ENCODE assay signal across 9 mouse cellular contexts in genomic region chr2:19665841-19666240, GRCm38 (mm10). TPM values are rescaled to one million over a fixed set of nuclear protein-coding genes. Genes with fewer than 3 reads are reported as not detected.
DNase-seq lines count a peak whose midpoint lies in the region; ATAC-seq and TF ChIP-seq lines count a peak whose summit lies in the region.
"Had no signal": no experiment of that assay in that cellular context is flagged by ENCODE, and none has a peak within 500 bp of the region (broad histone marks: within the 10 kb centered on the region; RNA-seq: fewer than 3 reads in every experiment).

No protein-coding gene starts in this region.

- WGBS in forebrain, embryonic 16.5 days: 13% methylated on average over 3 of the region's 3 CpGs
- WGBS in kidney, embryonic 14.5 days: 37% methylated on average over 3 of the region's 3 CpGs

- H3K4me2 ChIP-seq in forebrain, embryonic 16.5 days (ENCODE audit: low read length): no peak overlapping the region
- no peak overlapping the region for H3K4me2 ChIP-seq in kidney, embryonic 14.5 days (replicated peaks; ENCODE audit: low read depth, low read length)
- H3K4me2 ChIP-seq in myocyte (ENCODE audit: low read depth): peak overlapping the region; percentile 70
- H3K4me2 ChIP-seq: embryonic facial prominence, embryonic 12.5 days had no signal

- peaks cover 11% of the 10 kb centered on the region for H3K4me1 ChIP-seq in forebrain, embryonic 16.5 days (replicated peaks; ENCODE audit: control insufficient read depth, insufficient read depth, low read length)
- H3K4me1 ChIP-seq in kidney, embryonic 14.5 days (ENCODE audit: control insufficient read depth, insufficient read depth, low read length): no peaks in the 10 kb centered on the region
- H3K4me1 ChIP-seq: embryonic facial prominence, embryonic 12.5 days had no signal

- no peak overlapping the region for H3K27ac ChIP-seq in forebrain, embryonic 16.5 days (ENCODE audit: low read length)
- no peak overlapping the region for H3K27ac ChIP-seq in kidney, embryonic 14.5 days (ENCODE audit: low read depth, low read length)
- H3K27ac ChIP-seq: embryonic facial prominence, embryonic 12.5 days had no signal

- no peak overlapping the region for H3ac ChIP-seq in myocyte (ENCODE audit: control insufficient read depth, insufficient read length)

- no peaks in the 10 kb centered on the region for H3K9me3 ChIP-seq in forebrain, embryonic 16.5 days (ENCODE audit: control insufficient read depth, low read length)
- H3K9me3 ChIP-seq in kidney, embryonic 14.5 days (ENCODE audit: control insufficient read depth, low read length): no peaks in the 10 kb centered on the region
- H3K9me3 ChIP-seq: embryonic facial prominence, embryonic 12.5 days had no signal

- peak; percentile 64 for ATAC-seq in forebrain, embryonic 16.5 days
- 0 out of 2 replicates have a peak, but pooled peaks have one; percentile 28 for ATAC-seq in kidney, embryonic 14.5 days (ENCODE audit: low FRiP score, low TSS enrichment)

- H3K79me2 ChIP-seq in myocyte (ENCODE audit: control insufficient read depth, insufficient read depth): no peaks in the 10 kb centered on the region

- DNase-seq in adrenal gland, postnatal 36 days: peak; percentile 11 to 12
- no peak for DNase-seq in adrenal gland, postnatal 25 days
- DNase-seq in layer of hippocampus, postnatal 14 days (ENCODE audit: low spot score in 2 of 2): no peak
- DNase-seq in layer of hippocampus, postnatal 36 days: no peak
- no peak for DNase-seq in frontal cortex, postnatal 25 days (ENCODE audit: low spot score in 2 of 2)

- TF ChIP-seq POLR2A in myocyte (IDR thresholded peaks at IDR 0.05; ENCODE audit: insufficient read length, low read depth): no peak

- H3K4me3 ChIP-seq in forebrain, embryonic 16.5 days (replicated peaks; ENCODE audit: low read length): no peak overlapping the region
- H3K4me3 ChIP-seq in kidney, embryonic 14.5 days (ENCODE audit: low read length): no peak overlapping the region
- no peak overlapping the region for H3K4me3 ChIP-seq in myocyte
- H3K4me3 ChIP-seq: embryonic facial prominence, embryonic 12.5 days had no signal

- H3K9ac ChIP-seq in forebrain, embryonic 16.5 days (replicated peaks; ENCODE audit: low read depth, low read length): no peak overlapping the region
- no peak overlapping the region for H3K9ac ChIP-seq in kidney, embryonic 14.5 days (ENCODE audit: low read depth, low read length)
- H3K9ac ChIP-seq: embryonic facial prominence, embryonic 12.5 days had no signal

- H3K36me3 ChIP-seq in forebrain, embryonic 16.5 days (ENCODE audit: control insufficient read depth, insufficient read depth): no peaks in the 10 kb centered on the region
- no peaks in the 10 kb centered on the region for H3K36me3 ChIP-seq in kidney, embryonic 14.5 days (ENCODE audit: control insufficient read depth, insufficient read depth, low read length)
- no peaks in the 10 kb centered on the region for H3K36me3 ChIP-seq in myocyte (ENCODE audit: control insufficient read depth, insufficient read depth)
- H3K36me3 ChIP-seq: embryonic facial prominence, embryonic 12.5 days had no signal

- no peaks in the 10 kb centered on the region for H3K27me3 ChIP-seq in forebrain, embryonic 16.5 days (replicated peaks; ENCODE audit: control insufficient read depth, insufficient read depth, low read length)
- no peaks in the 10 kb centered on the region for H3K27me3 ChIP-seq in kidney, embryonic 14.5 days (ENCODE audit: control insufficient read depth, insufficient read depth, low read length)
- H3K27me3 ChIP-seq in myocyte (ENCODE audit: control insufficient read depth, insufficient read depth, insufficient read length): no peaks in the 10 kb centered on the region
- H3K27me3 ChIP-seq: embryonic facial prominence, embryonic 12.5 days had no signal

TF ChIP-seq in myocyte, 11 proteins besides CTCF, POLR2A, EP300 and RAD21:
- TF ChIP-seq E2F4 (IDR thresholded peaks at IDR 0.05; ENCODE audit: insufficient read depth) (no peak), USF1 (IDR thresholded peaks at IDR 0.05; ENCODE audit: low read depth) (peak; percentile 17), MYOD1 (IDR thresholded peaks at IDR 0.05; ENCODE audit: control insufficient read depth in 1 of 3, insufficient read length in 2 of 3, low read depth in 2 of 3) (peak in 1 of 3 experiments; percentile 29), CEBPB (IDR thresholded peaks at IDR 0.05; ENCODE audit: insufficient read depth, poor library complexity, severe bottlenecking) (peak; percentile 32; the same call in 1 of the 2 replicates)
TF ChIP-seq in myocyte: peak in this region for 3.

RNA-seq across cellular contexts. Expression of gene Otud1, which starts 8.3 kb away (rescaled TPM):
- total RNA-seq in adrenal gland, postnatal 36 days (2021): 1 to 10 TPM; 6.6 to 8.2 TPM
- 6.2 and 8.0 TPM in 2 replicates for total RNA-seq in adrenal gland, postnatal 25 days (2021)
- polyA plus RNA-seq in forebrain, embryonic 16.5 days (2015; fragmentation: Nextera tagmentation; extraction: Ambion mirVana): 1.6 and 2.1 TPM in 2 replicates
- 1.9 TPM in 2 replicates for polyA plus RNA-seq in kidney, embryonic 14.5 days (2014; fragmentation: Nextera tagmentation; extraction: Ambion mirVana)
- polyA plus RNA-seq in myocyte (2012; fragmentation: generic; extraction: Trizol): 3.5 TPM
- total RNA-seq in layer of hippocampus, postnatal 14 days (2021): 1 to 10 TPM; 7.8 to 9.1 TPM
- 10 to 100 TPM; 11.4 to 12.5 TPM for total RNA-seq in layer of hippocampus, postnatal 36 days (2021)

Comparison
In these comparisons a context has a peak if more than half of its experiments do, and no peak if none do; other contexts are left out.
1. DNase-seq: peak in adrenal gland, postnatal 36 days (2 of 2); none in adrenal gland, postnatal 25 days (single experiment), layer of hippocampus, postnatal 14 days (0 of 2), layer of hippocampus, postnatal 36 days (0 of 2) and frontal cortex, postnatal 25 days (0 of 2).